Mouse (Mus musculus) CD4-positive helper T cell, adult 2 months (primary cell): ENCODE results near the gene Kxd1.
A peak's percentile ranks its signal among the peaks of the same experiment; 100 is the strongest.

Experiments
- DNase-seq: peaks from one replicate; pipeline ENCODE4 v3.0.0-alpha.2; 2012; ENCODE audit warnings: low read depth, missing footprints, low spot score

Gene Kxd1

GRCm38 (mm10) chr8:70547762-70548161, 20.0 kb upstream of the Kxd1 start:
- no peak for DNase-seq

GRCm38 (mm10) chr8:70546412-70546811, 18.7 kb upstream of the Kxd1 start:
- no peak for DNase-seq

GRCm38 (mm10) chr8:70544200-70544687, 16.5 kb upstream of the Kxd1 start:
- peak; percentile 42 for DNase-seq

- no peak for DNase-seq
Observed at GRCm38 (mm10) chr8:70541081-70541480, 13.3 kb upstream of the Kxd1 start.

GRCm38 (mm10) chr8:70540507-70541071, 12.8 kb upstream of the Kxd1 start:
- no peak for DNase-seq

GRCm38 (mm10) chr8:70540013-70540506, 12.3 kb upstream of the Kxd1 start:
- no peak for DNase-seq

GRCm38 (mm10) chr8:70539077-70539813, 11.5 kb upstream of the Kxd1 start, which contains the start of gene Ell:
TSS of gene Ell (plus strand) at chr8:70539457.
- peak; percentile 100 for DNase-seq

- peak; percentile 98 for DNase-seq
Observed at GRCm38 (mm10) chr8:70538633-70539076, 10.9 kb upstream of the Kxd1 start.

GRCm38 (mm10) chr8:70538024-70538579, 10.3 kb upstream of the Kxd1 start:
- peak; percentile 62 for DNase-seq

GRCm38 (mm10) chr8:70535701-70536100, 7.9 kb upstream of the Kxd1 start:
- no peak for DNase-seq

- DNase-seq, result no peak
Observed at GRCm38 (mm10) chr8:70535221-70535620, 7.5 kb upstream of the Kxd1 start.

GRCm38 (mm10) chr8:70534281-70534680, 6.5 kb upstream of the Kxd1 start:
- no peak for DNase-seq

- DNase-seq, result no peak
Observed at GRCm38 (mm10) chr8:70530314-70530713, 2.6 kb upstream of the Kxd1 start.

GRCm38 (mm10) chr8:70529741-70530161, 2.0 kb upstream of the Kxd1 start:
- DNase-seq, result no peak

- DNase-seq, result no peak
Observed at GRCm38 (mm10) chr8:70529299-70529698, 1.5 kb upstream of the Kxd1 start.

GRCm38 (mm10) chr8:70528182-70528797, 534 bp upstream of the Kxd1 start:
- DNase-seq, result no peak

GRCm38 (mm10) chr8:70527111-70527511, 645 bp downstream of the Kxd1 start:
- DNase-seq, result no peak

- DNase-seq, result peak; percentile 98
Observed at GRCm38 (mm10) chr8:70522592-70523403, 5.0 kb downstream of the Kxd1 start.

- DNase-seq, result no peak
Observed at GRCm38 (mm10) chr8:70519606-70520005, 8.2 kb downstream of the Kxd1 start.

GRCm38 (mm10) chr8:70519043-70519442, 8.7 kb downstream of the Kxd1 start:
- no peak for DNase-seq

- DNase-seq, result no peak
Observed at GRCm38 (mm10) chr8:70517940-70518643, 9.7 kb downstream of the Kxd1 start.
